Mouse (Mus musculus): ENCODE data around the gene Ap1b1. TPM values are rescaled to one million over a fixed set of nuclear protein-coding genes. Genes with fewer than 3 reads are reported as not detected.

Ap1b1 gene
- polyA plus RNA-seq, 1 experiment = 65.8 TPM

GRCm38 (mm10) chr11:5000241-5000640, 13.6 kb downstream of the Ap1b1 start:
- Histone ChIP-seq H3K4me1 (ENCODE audit: control insufficient read depth, insufficient read depth, low read length) (no peaks in the 10 kb centered on the region), H3K4me3 (ENCODE audit: insufficient read depth, low read length) (no peak overlapping the region), H3K27ac (ENCODE audit: insufficient read depth, low read length) (no peak overlapping the region)
- TF ChIP-seq CTCF (IDR thresholded peaks at IDR 0.05; ENCODE audit: borderline replicate concordance, insufficient read depth, low read length) (no peak), POLR2A (IDR thresholded peaks at IDR 0.05; ENCODE audit: low read depth, low read length) (no peak)

- TF ChIP-seq CTCF (IDR thresholded peaks at IDR 0.05; ENCODE audit: borderline replicate concordance, insufficient read depth, low read length) (no peak), POLR2A (IDR thresholded peaks at IDR 0.05; ENCODE audit: low read depth, low read length) (no peak)
- no peak overlapping the region for H3K4me3 ChIP-seq (ENCODE audit: insufficient read depth, low read length)
- H3K4me1 ChIP-seq (ENCODE audit: control insufficient read depth, insufficient read depth, low read length) = no peaks in the 10 kb centered on the region
- H3K27ac ChIP-seq (ENCODE audit: insufficient read depth, low read length) = no peak overlapping the region
These were observed 16.2 kb downstream of the Ap1b1 start for GRCm38 (mm10) chr11:5002826-5003225.

GRCm38 (mm10) chr11:5005528-5005927, 18.9 kb downstream of the Ap1b1 start:
- TF ChIP-seq CTCF (IDR thresholded peaks at IDR 0.05; ENCODE audit: borderline replicate concordance, insufficient read depth, low read length) = no peak
- no peak for TF ChIP-seq POLR2A (IDR thresholded peaks at IDR 0.05; ENCODE audit: low read depth, low read length)
- Histone ChIP-seq H3K4me1 (ENCODE audit: control insufficient read depth, insufficient read depth, low read length) (peaks cover 14% of the 10 kb centered on the region), H3K4me3 (ENCODE audit: insufficient read depth, low read length) (no peak overlapping the region), H3K27ac (ENCODE audit: insufficient read depth, low read length) (no peak overlapping the region)

GRCm38 (mm10) chr11:5007186-5007585, 20.6 kb downstream of the Ap1b1 start:
- no peak overlapping the region for H3K27ac ChIP-seq (ENCODE audit: insufficient read depth, low read length)
- H3K4me3 ChIP-seq (ENCODE audit: insufficient read depth, low read length) = no peak overlapping the region
- no peak for TF ChIP-seq POLR2A (IDR thresholded peaks at IDR 0.05; ENCODE audit: low read depth, low read length)
- peaks cover 14% of the 10 kb centered on the region for H3K4me1 ChIP-seq (ENCODE audit: control insufficient read depth, insufficient read depth, low read length)

GRCm38 (mm10) chr11:5008867-5009266, 22.2 kb downstream of the Ap1b1 start:
- H3K4me1 ChIP-seq (ENCODE audit: control insufficient read depth, insufficient read depth, low read length) = peaks cover 14% of the 10 kb centered on the region
- no peak overlapping the region for H3K4me3 ChIP-seq (ENCODE audit: insufficient read depth, low read length)
- TF ChIP-seq POLR2A (IDR thresholded peaks at IDR 0.05; ENCODE audit: low read depth, low read length) (no peak), CTCF (IDR thresholded peaks at IDR 0.05; ENCODE audit: borderline replicate concordance, insufficient read depth, low read length) (no peak)
- H3K27ac ChIP-seq (ENCODE audit: insufficient read depth, low read length) = peak overlapping the region; percentile 31; the same call in 1 of the 2 replicates

DNA sequence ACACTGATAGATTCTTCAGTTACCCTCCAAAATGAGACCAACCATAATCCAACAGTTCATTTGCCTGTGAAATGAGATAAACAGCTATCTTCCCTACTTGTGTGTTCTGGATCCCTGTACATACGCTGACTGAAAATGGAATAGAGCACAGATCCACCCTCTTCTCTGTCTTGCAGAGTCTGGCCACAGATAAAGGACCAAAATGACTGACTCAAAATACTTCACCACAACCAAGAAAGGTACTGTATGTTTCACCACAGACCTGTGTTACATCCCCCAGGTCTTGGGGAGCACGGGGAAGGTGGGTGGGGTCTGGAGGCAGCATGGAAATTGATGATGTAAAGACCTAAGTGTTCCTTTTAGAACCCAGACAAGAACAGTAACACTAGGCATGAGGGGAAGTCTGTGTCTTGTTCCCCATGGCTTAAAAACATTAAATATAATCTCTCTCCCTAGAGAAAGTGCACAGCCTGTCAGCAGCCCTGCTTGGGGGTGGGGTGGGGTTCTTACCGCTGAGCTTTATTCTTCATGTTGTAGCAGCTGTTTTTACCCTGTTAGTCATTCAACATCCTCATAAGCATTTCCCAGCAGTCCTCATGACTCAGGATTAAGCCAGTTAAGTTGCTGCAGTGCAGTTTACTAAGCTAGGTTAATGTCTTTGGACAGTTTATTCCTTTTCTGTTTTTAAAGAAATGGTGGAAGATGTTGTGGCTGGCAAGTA, 22.9 kb downstream of the Ap1b1 start:
- peak overlapping the region; percentile 96 for H3K27ac ChIP-seq (ENCODE audit: insufficient read depth, low read length)
- TF ChIP-seq CTCF (IDR thresholded peaks at IDR 0.05; ENCODE audit: borderline replicate concordance, insufficient read depth, low read length) (no peak), POLR2A (IDR thresholded peaks at IDR 0.05; ENCODE audit: low read depth, low read length) (no peak)
- H3K4me3 ChIP-seq (ENCODE audit: insufficient read depth, low read length) = no peak overlapping the region
- H3K4me1 ChIP-seq (ENCODE audit: control insufficient read depth, insufficient read depth, low read length) = peaks cover 14% of the 10 kb centered on the region

DNA sequence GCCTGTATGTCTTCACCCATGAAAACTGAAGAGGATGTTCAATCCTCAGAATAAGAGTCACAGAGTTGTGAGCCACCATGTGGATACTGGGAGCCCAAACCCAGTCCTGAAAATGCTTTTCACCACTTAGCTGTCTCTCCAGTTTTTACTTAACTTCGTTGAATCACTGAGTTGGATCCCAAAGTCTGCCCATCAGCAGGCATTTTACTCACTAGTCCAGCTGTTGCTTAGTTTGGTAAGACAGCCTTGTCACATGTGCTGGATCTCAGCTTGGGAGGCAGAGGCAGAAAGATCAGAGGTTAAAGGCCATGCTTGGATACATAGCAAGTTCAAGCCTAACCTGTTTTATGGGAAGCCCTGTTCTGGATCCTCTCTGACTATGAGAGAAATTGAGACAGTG, 23.6 kb downstream of the Ap1b1 start:
- H3K4me3 ChIP-seq (ENCODE audit: insufficient read depth, low read length) = no peak overlapping the region
- TF ChIP-seq CTCF (IDR thresholded peaks at IDR 0.05; ENCODE audit: borderline replicate concordance, insufficient read depth, low read length) (no peak), POLR2A (IDR thresholded peaks at IDR 0.05; ENCODE audit: low read depth, low read length) (no peak)
- H3K27ac ChIP-seq (ENCODE audit: insufficient read depth, low read length) = peak overlapping the region; percentile 96
- peaks cover 14% of the 10 kb centered on the region for H3K4me1 ChIP-seq (ENCODE audit: control insufficient read depth, insufficient read depth, low read length)

- TF ChIP-seq POLR2A (IDR thresholded peaks at IDR 0.05; ENCODE audit: low read depth, low read length) (no peak), CTCF (IDR thresholded peaks at IDR 0.05; ENCODE audit: borderline replicate concordance, insufficient read depth, low read length) (no peak)
- Histone ChIP-seq H3K4me1 (ENCODE audit: control insufficient read depth, insufficient read depth, low read length) (peaks cover 14% of the 10 kb centered on the region), H3K27ac (ENCODE audit: insufficient read depth, low read length) (no peak overlapping the region), H3K4me3 (ENCODE audit: insufficient read depth, low read length) (no peak overlapping the region)
These were observed 24.9 kb downstream of the Ap1b1 start for GRCm38 (mm10) chr11:5011480-5011879.

DNA sequence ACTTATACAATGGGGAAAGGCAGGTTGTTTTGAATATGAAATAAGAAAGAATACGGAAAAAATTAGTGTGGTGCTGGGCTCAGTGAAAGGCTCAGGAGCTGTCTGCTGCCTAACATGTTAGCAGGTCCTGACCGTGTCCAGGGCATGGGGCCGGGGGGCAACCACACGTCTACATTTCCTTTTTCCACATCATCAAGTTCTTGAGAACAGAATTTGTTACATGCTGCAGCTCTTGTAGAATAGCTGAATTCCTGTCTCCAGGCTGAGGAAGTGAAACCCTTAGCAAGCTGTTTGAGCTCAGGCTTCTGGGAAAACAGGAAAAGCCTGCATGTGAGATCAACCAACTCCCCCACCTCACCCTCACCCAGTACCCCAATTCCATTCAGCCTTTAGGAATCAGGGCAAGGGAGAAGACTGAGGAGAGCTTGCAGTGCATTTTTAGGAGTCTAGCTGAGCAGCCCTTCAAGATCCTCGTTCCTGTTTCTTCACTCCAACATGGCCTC, 25.6 kb downstream of the Ap1b1 start:
- TF ChIP-seq POLR2A (IDR thresholded peaks at IDR 0.05; ENCODE audit: low read depth, low read length) (no peak), CTCF (IDR thresholded peaks at IDR 0.05; ENCODE audit: borderline replicate concordance, insufficient read depth, low read length) (no peak)
- H3K27ac ChIP-seq (ENCODE audit: insufficient read depth, low read length) = no peak overlapping the region
- no peak overlapping the region for H3K4me3 ChIP-seq (ENCODE audit: insufficient read depth, low read length)
- H3K4me1 ChIP-seq (ENCODE audit: control insufficient read depth, insufficient read depth, low read length) = peaks cover 14% of the 10 kb centered on the region

DNA sequence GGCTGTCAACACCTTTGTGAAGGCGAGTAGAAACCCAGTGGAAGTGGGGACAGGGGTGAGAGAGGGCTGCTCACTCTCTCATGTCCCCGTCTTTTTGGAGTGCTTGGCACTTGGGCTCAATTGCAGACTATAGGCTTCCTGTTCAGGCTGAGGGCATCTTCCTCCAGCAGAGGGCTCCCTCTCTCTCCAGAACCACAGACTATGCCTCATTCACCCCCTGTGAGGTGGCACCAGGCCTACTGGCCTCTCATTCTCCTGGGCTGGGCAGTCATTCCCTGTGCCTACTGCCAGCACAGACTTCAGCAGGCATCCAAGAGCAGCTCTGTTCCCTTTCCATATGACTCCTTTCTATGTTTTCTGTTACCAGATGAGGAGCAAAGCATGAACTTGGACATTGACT, 29.1 kb downstream of the Ap1b1 start:
- Histone ChIP-seq H3K27ac (ENCODE audit: insufficient read depth, low read length) (no peak overlapping the region), H3K4me1 (ENCODE audit: control insufficient read depth, insufficient read depth, low read length) (no peaks in the 10 kb centered on the region), H3K4me3 (ENCODE audit: insufficient read depth, low read length) (no peak overlapping the region)
- TF ChIP-seq CTCF (IDR thresholded peaks at IDR 0.05; ENCODE audit: borderline replicate concordance, insufficient read depth, low read length) (peak; percentile 60; the same call in 1 of the 2 replicates), POLR2A (IDR thresholded peaks at IDR 0.05; ENCODE audit: low read depth, low read length) (no peak)

Data from embryonic fibroblast, embryonic 13.5 days (primary cell).